Mouse (Mus musculus) mouse embryonic stem cell (cell line): ENCODE data around the gene Olfr893.
"Not testable (repeated sequence)": the region's sequence is repeated elsewhere in the genome, so short reads cannot be mapped to it uniquely, and the experiment has no call there.

Experiments used
- in situ Hi-C, 2 experiments: fragments of 300-500 bp; cut with MboI; formaldehyde crosslinking; loops; 1 replicate in 1 of 2; 3 replicates in 1 of 2; pipeline ENCODE4 v1.14.3; 2019 to 2020; ENCODE audit warnings: low sequenced_read_pairs in 2 of 2, low pct_unique_long_range_greater_than_20kb in 1 of 2, mixed read lengths in 1 of 2; ENCODE audit not compliant: unreplicated experiment in 1 of 2

Olfr893 gene

DNA sequence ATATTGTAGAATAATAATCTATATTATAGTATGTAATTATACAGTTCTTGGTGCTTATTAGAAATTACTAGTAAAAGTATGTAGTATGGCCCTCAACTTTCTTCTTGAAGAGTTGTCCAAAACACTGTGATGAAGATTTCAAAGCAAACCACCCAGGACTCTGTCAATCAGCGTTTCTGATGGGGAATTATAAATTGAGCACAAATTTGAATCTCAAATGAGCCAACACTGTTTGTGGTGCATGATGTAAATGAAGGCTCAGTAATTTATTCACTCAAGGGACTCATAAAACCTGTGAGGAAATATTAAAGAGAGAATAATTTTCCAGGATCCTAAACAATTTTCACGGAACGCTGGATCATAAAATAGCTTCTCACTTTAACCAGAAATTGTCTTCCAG is at the start of gene Olfr893:
TSS of gene Olfr893 (plus strand) at position 301 of the 400 bp plus-strand sequence.
- in situ Hi-C loops: no loop called here

DNA sequence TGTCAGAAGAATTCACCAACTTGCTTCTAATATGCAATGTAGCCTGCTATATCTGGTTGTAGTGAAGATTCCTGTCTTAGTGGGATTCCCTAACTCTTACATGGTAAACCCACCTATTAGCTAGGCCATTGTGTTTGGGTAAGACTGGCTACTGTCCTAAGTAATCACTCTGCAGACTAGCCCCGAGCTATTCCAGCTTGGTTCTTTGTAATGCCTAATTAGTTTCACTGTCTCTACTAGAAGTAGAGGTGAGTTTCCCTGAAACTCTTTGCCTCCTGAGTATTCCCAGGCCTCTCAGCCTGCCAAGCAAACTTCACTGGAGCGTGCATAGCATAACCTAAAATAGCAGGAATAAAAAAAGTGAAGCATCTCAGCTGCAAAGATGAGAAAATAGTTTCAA is 39.8 kb upstream of the Olfr893 start:
- in situ Hi-C loops: not testable (repeated sequence)

GRCm38 (mm10) chr9:38180721-38181120 is 27.4 kb upstream of the Olfr893 start, which contains the start of gene Olfr891:
TSS of gene Olfr891 (minus strand) at chr9:38180821.
- in situ Hi-C loops: no loop called here

- in situ Hi-C loops: no loop called here
Measured at GRCm38 (mm10) chr9:38217755-38218154, 9.6 kb downstream of the Olfr893 start, which contains the start of gene Olfr894. TSS of gene Olfr894 (plus strand) at chr9:38218055.

DNA sequence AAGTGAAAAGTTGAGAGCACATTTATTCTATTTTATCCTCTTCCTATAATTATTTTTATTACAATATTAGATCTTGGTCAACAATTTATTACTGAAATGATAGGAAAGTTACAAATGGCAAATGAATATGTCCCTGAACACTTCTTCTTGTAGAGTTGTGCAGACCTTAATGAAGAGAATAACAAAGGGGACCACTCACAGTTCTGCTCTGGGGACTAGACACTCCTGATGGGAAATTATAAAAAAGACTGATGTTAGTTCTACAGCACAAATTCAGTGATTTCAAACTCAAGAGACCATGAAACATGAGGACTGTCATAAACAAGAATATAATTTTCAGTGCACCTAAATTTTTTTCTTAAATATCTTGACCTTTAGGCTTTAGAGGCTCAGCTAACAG is 44.3 kb downstream of the Olfr893 start, which contains the start of gene Olfr143:
TSS of gene Olfr143 (plus strand) at position 301 of the 400 bp plus-strand sequence.
- in situ Hi-C loops: no loop called here
